Mouse (Mus musculus): Measurements from ENCODE around the gene Ttc28. TPM values are rescaled to one million over a fixed set of nuclear protein-coding genes. Genes with fewer than 3 reads are reported as not detected.

The Ttc28 gene
- total and polyA plus RNA-seq, 3 experiments, result 1.1 to 1.8 TPM; not detected in 1

GRCm38 (mm10) chr5:111033489-111033888 lies 153.9 kb downstream of the Ttc28 start:
- no peaks in the 10 kb centered on the region for H3K9me3 ChIP-seq (replicated peaks; ENCODE audit: insufficient read depth, low read length)
- H3K4me1 ChIP-seq (ENCODE audit: control insufficient read depth in 1 of 2, insufficient read depth in 2 of 2, low read length in 2 of 2), result no peaks in the 10 kb centered on the region
- no peaks in the 10 kb centered on the region for H3K79me2 ChIP-seq (ENCODE audit: control insufficient read depth, insufficient read depth, low read length, poor library complexity)
- no peak overlapping the region for H3K4me3 ChIP-seq (ENCODE audit: control insufficient read depth in 1 of 2, insufficient read depth in 1 of 2, low read depth in 2 of 2, low read length in 2 of 2)
- no peaks in the 10 kb centered on the region for H3K27me3 ChIP-seq (ENCODE audit: control insufficient read depth in 1 of 2, insufficient read depth in 2 of 2, low read length in 2 of 2)
- no peak for TF ChIP-seq ZNF384 (IDR thresholded peaks at IDR 0.05; ENCODE audit: low read depth, low read length)
- TF ChIP-seq ELF1 (IDR thresholded peaks at IDR 0.05; ENCODE audit: low read depth, low read length), result no peak
- no peak for TF ChIP-seq SIN3A (IDR thresholded peaks at IDR 0.05; ENCODE audit: low read length)
- no peak for TF ChIP-seq TCF12 (IDR thresholded peaks at IDR 0.05; ENCODE audit: low read depth, low read length)
- TF ChIP-seq USF2 (IDR thresholded peaks at IDR 0.05; ENCODE audit: borderline replicate concordance in 1 of 2, insufficient read depth in 1 of 2, low read depth in 1 of 2, low read length in 2 of 2), result no peak
- TF ChIP-seq POLR2AphosphoS2 (IDR thresholded peaks at IDR 0.05; ENCODE audit: low read length), result no peak
- TF ChIP-seq USF1 (IDR thresholded peaks at IDR 0.05; ENCODE audit: low read depth, low read length), result no peak
- no peak for TF ChIP-seq MXI1 (IDR thresholded peaks at IDR 0.05; ENCODE audit: low read depth, low read length)
- no peak for TF ChIP-seq MAZ (IDR thresholded peaks at IDR 0.05; ENCODE audit: low read depth, low read length)
- no peak for TF ChIP-seq TBP (IDR thresholded peaks at IDR 0.05; ENCODE audit: low read depth, low read length)
- TF ChIP-seq CTCF (IDR thresholded peaks at IDR 0.05 in 2 of 3, conservative IDR thresholded peaks at IDR 0.05 in 1 of 3; ENCODE audit: control insufficient read depth in 1 of 3, insufficient read depth in 1 of 3, low read depth in 2 of 3, low read length in 3 of 3, poor library complexity in 1 of 3, severe bottlenecking in 1 of 3), result no peak
- no peak for DNase-seq (ENCODE audit: low read depth, low spot score)
- no peaks in the 10 kb centered on the region for H3K36me3 ChIP-seq (ENCODE audit: control insufficient read depth in 1 of 2, insufficient read depth in 2 of 2, low read length in 2 of 2)
- H3K9ac ChIP-seq (ENCODE audit: control insufficient read depth, low read depth, low read length, poor library complexity, severe bottlenecking), result no peak overlapping the region
- no peak overlapping the region for H3K27ac ChIP-seq (ENCODE audit: control insufficient read depth, low read depth, low read length)

GRCm38 (mm10) chr5:111037123-111037748 lies 157.6 kb downstream of the Ttc28 start:
- no peaks in the 10 kb centered on the region for H3K27me3 ChIP-seq (ENCODE audit: control insufficient read depth in 1 of 2, insufficient read depth in 2 of 2, low read length in 2 of 2)
- no peak overlapping the region for H3K9ac ChIP-seq (ENCODE audit: control insufficient read depth, low read depth, low read length, poor library complexity, severe bottlenecking)
- TF ChIP-seq EP300 (IDR thresholded peaks at IDR 0.05; ENCODE audit: low read depth in 1 of 2, low read length in 2 of 2) (no peak), RAD21 (IDR thresholded peaks at IDR 0.05; ENCODE audit: low read depth, low read length) (no peak), USF1 (IDR thresholded peaks at IDR 0.05; ENCODE audit: low read depth, low read length) (0 out of 2 replicates have a peak, but pooled peaks have one; percentile 29)
- H3K4me3 ChIP-seq (ENCODE audit: control insufficient read depth in 1 of 2, insufficient read depth in 1 of 2, low read depth in 2 of 2, low read length in 2 of 2), result no peak overlapping the region
- H3K79me2 ChIP-seq (ENCODE audit: control insufficient read depth, insufficient read depth, low read length, poor library complexity), result no peaks in the 10 kb centered on the region
- no peak for DNase-seq (ENCODE audit: low read depth, low spot score)
- H3K9me3 ChIP-seq (replicated peaks; ENCODE audit: insufficient read depth, low read length), result no peaks in the 10 kb centered on the region
- no peaks in the 10 kb centered on the region for H3K36me3 ChIP-seq (ENCODE audit: control insufficient read depth in 1 of 2, insufficient read depth in 2 of 2, low read length in 2 of 2)
- no peaks in the 10 kb centered on the region for H3K4me1 ChIP-seq (ENCODE audit: control insufficient read depth in 1 of 2, insufficient read depth in 2 of 2, low read length in 2 of 2)
- no peak overlapping the region for H3K27ac ChIP-seq (ENCODE audit: control insufficient read depth, low read depth, low read length)

GRCm38 (mm10) chr5:111039771-111040170 lies 160.2 kb downstream of the Ttc28 start:
- no peak for DNase-seq (ENCODE audit: low read depth, low spot score)
- Histone ChIP-seq H3K36me3 (ENCODE audit: control insufficient read depth in 1 of 2, insufficient read depth in 2 of 2, low read length in 2 of 2) (no peaks in the 10 kb centered on the region), H3K4me3 (ENCODE audit: control insufficient read depth in 1 of 2, insufficient read depth in 1 of 2, low read depth in 2 of 2, low read length in 2 of 2) (no peak overlapping the region), H3K9me3 (replicated peaks; ENCODE audit: insufficient read depth, low read length) (no peaks in the 10 kb centered on the region), H3K27me3 (ENCODE audit: control insufficient read depth in 1 of 2, insufficient read depth in 2 of 2, low read length in 2 of 2) (no peaks in the 10 kb centered on the region), H3K4me1 (ENCODE audit: control insufficient read depth in 1 of 2, insufficient read depth in 2 of 2, low read length in 2 of 2) (no peaks in the 10 kb centered on the region), H3K79me2 (ENCODE audit: control insufficient read depth, insufficient read depth, low read length, poor library complexity) (no peaks in the 10 kb centered on the region), H3K9ac (ENCODE audit: control insufficient read depth, low read depth, low read length, poor library complexity, severe bottlenecking) (no peak overlapping the region), H3K27ac (ENCODE audit: control insufficient read depth, low read depth, low read length) (no peak overlapping the region)
- TF ChIP-seq MEF2A (IDR thresholded peaks at IDR 0.05; ENCODE audit: extremely low read depth, insufficient replicate concordance, low read depth, low read length, poor library complexity, severe bottlenecking) (no peak), NRF1 (IDR thresholded peaks at IDR 0.05; ENCODE audit: insufficient read depth, low read depth, low read length, poor library complexity, severe bottlenecking) (no peak), POLR2AphosphoS2 (IDR thresholded peaks at IDR 0.05; ENCODE audit: low read length) (no peak), MAFK (IDR thresholded peaks at IDR 0.05; ENCODE audit: borderline replicate concordance, low read depth, low read length) (no peak), MXI1 (IDR thresholded peaks at IDR 0.05; ENCODE audit: low read depth, low read length) (no peak), ZNF384 (IDR thresholded peaks at IDR 0.05; ENCODE audit: low read depth, low read length) (no peak), GABPA (IDR thresholded peaks at IDR 0.05; ENCODE audit: low read depth, low read length) (no peak), SMC3 (IDR thresholded peaks at IDR 0.05; ENCODE audit: low read depth, low read length) (no peak)

All from MEL (cell line).